Mouse (Mus musculus): ENCODE measurements around the gene Epas1.
A peak's percentile ranks its signal among the peaks of the same experiment; 100 is the strongest.

The Epas1 gene

GRCm38 (mm10) chr17:86755581-86756195, 2.2 kb downstream of the Epas1 start:
- no peak for DNase-seq (ENCODE audit: low read depth)

DNA sequence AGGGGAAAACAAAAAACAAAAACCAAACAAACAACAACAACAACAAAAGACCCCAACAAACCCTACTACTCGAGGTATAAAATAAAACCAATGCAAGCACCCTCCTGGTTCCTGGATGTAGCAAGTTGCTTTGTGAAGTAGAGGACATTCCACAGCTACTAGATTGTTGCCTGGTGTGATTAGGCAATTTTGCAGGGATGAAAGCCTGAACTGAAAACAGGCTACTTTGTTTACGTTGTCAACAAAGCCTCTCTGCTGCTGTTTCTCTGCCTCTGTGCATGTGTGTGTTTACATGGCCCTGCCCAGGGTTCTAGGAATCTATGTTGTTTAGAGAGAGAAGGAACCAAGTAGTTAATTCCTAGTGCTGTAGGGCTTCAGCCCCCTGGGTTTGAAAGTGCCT, 4.1 kb downstream of the Epas1 start:
- DNase-seq (ENCODE audit: low read depth): no peak

DNA sequence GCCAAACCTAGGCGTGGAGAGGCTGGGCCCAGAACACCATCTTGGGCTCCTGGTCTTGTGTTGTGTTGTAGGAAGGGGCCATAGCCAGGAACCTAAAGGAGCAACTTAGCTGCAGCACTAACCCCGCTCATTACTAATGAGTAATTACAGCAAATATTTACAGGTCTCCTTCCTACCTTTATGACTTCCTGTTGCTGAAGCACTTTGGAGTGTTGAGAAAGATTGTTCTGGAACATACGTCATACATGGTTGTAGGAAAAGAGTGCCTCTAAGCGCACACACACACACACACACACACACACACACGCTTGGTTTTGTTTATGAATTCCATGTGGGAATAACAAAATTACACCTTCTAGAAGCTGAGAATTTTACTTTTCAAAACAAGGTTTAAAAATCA, 8.4 kb downstream of the Epas1 start:
- no peak for DNase-seq (ENCODE audit: low read depth)

DNA sequence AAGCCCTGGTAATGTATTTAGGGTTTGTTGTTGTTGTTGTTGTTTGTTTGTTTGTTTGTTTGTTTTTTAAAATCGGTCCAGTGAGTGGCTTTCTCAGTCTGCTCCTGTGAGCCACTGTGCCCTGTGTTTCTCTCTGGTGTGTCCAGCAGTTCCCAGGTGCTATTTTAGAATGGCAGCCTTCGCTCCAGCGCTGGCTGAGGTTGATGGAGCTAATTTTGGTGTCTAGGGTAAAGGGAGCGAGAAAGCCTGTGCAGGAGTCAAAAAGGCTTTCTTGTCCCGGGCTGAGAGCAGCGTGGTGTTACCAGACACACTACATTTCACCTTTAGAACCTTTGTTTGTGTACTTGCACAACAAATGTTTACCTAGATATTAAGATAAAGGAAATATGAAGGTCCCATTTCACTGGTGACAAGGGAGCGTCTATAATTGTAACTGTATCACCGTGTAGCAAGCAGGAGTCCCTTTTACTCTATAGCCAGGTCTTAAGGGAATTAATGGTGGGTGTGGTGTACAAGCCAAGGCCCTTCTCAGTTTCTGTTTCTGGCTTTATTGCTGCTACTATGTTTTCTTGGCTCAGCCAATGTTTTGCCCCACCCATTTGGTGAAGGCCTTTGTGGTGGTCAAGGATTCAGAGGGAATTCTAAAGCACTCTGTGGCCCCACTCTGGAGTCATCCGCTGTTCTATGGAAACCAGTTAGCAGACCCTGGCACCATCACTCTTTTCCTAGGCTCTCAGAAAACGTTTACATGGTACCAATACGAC, 9.2 kb downstream of the Epas1 start:
- no peak for DNase-seq (ENCODE audit: low read depth)

DNA sequence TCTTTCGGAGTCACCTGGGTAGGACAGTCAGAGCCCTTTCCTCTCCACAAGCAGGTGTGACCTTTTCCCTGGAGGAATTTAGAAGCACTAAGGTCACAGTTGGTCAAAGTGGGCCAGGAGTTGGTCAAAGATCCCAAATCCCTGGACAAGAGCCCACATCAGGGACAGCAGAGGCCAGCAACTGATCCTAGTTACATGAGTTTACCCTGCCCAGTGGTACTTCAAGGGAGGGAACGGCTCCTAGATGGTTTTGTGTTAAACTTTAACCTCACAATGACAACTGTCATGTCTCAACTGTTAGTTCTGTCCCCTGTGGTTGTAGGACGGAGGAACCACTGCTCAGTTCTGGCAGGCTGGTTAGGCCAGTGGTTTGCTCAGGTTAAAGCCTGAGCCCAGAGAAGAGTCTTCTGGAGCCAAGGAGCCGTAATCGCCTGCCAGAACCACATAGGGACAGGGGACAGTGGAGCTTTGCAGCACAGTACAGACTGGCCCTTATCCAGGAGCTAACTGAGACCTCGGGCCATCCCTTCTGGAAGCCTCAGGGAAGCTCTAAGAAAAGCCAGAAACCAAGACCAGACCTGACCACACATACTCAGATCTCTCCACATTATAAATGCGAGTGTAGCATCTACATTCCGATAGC, 12.4 kb downstream of the Epas1 start:
- DNase-seq (ENCODE audit: low read depth): no peak

DNA sequence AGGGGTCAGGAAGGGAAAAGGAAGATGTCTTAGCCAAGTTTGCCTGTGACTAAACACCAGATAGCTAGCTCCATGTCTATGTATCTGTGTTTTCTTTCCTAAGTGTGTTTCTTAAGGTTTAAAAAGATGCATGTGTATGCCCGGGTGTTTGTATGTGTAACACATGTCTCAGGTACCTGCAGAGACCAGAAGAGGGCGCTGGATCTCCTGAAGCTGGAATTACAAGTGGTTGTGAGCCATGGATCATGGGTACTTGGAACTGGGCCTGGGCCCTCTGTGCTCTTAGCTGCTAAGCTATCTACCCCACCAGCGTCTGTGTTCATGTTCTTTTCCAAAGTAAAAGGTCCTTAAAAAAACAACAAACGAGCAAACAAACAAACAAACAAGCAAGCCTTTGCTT, 12.9 kb downstream of the Epas1 start:
- no peak for DNase-seq (ENCODE audit: low read depth)

DNA sequence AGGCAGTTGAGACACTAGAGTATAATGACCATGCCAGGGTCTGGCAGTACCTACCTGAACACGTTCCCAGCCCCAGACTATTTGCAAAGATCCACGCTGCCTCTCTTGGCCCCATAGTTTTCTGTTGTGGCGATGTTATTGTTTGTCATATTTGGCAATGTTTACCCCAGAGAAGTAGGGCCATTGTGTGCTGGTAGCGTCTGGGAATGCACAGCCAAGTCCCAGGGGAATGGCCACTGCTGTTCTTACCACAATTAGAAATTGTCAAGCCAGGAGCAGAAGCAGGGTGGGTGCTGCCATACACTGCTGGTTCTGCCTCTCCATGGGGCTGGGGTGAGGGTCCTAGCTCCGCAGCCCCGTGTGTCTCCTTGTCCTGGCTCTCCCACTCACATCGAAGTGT, 15.1 kb downstream of the Epas1 start:
- no peak for DNase-seq (ENCODE audit: low read depth)

- DNase-seq (ENCODE audit: low read depth): peak; percentile 90
These were observed 16.1 kb downstream of the Epas1 start for GRCm38 (mm10) chr17:86769330-86770211.

DNA sequence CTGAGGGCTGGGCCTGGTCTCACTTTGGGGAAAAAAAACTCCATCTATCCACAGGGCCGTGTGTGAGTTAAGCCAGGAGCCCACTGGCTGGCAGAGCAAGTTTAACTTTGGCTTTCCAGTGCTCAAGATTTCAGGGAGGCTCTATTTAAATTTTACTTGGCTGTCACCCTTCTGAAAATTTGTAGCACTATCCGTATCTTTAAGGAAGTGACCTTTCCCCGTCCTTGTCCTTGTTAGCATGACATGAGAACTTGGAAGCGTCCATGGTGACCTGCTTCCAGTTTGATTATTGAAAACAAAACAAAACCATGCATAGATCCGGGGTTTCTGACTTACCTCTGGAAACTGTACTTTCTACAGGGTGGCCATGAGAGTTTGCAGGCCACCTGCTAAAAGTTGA, 17.3 kb downstream of the Epas1 start:
- no peak for DNase-seq (ENCODE audit: low read depth)

- DNase-seq (ENCODE audit: low read depth): no peak
These were observed 18.5 kb downstream of the Epas1 start for GRCm38 (mm10) chr17:86772035-86772434.

DNA sequence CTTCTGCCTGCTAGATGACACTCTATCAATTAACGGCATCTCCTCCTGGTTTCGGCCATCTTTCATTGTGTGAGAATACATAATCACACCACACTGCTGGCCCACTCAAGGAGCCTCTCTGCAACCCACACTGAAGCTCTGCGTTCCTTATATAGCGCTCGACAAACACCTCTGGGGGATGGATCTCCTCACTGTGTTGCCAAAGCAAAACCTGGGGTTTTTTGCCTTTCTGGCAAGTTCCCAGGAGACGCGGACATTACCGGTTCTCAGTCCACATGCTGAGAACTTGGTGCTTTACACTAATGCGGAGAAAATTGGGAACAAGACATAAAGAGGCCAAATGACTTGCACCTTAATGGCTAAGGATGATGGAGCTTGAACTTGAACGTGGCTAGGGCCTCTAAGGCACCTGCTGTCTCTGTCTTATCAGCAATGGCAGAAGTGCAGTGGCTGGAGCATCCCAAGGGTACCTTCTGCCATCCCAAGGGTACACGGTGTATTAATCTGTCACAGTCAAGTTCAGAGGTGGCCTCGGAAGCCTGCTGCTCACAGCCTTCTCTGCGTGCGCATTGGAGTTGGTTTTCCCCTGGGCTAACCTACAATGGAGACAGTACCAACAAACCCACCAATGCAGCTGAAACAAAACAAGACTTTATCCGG, 19.6 kb downstream of the Epas1 start:
- no peak for DNase-seq (ENCODE audit: low read depth)

DNA sequence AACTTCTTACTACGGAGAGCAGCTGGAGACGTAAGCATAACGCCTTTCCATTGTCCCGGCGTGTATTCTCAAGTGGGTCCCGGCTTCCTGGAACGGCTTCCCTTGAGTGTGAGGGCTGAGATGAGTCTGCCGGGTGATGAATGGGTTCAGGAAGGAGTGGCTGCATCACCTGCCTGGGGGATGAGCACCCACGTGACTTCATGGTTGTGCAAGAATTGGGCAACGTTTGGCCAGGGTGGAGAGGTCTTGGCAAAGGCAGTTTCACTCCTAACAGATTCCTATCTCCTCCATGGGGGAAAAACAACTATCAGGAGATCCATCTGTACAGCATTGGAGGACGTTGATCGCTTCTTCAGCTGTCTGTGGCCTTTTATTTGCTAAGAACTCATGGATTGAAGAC, 23.0 kb downstream of the Epas1 start:
- no peak for DNase-seq (ENCODE audit: low read depth)

DNA sequence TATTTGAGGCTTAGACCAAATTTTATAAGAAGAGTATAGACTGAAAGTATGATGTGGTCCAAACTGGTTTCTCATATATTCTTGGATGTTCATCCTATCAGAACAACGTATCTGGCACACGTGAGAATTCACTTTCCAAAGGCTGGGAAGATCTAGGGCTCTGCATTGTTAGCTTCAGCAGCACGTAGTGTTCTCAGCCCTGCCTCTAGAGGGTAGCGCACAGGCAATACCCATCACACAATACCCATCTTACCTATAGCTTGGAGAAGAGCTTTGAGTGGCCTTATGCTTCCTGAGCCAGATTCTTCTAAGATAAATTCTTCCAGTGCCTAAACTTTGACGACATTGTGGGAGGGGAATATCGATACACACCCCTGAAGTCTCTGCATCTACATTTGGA, 24.6 kb downstream of the Epas1 start:
- DNase-seq (ENCODE audit: low read depth): no peak

DNA sequence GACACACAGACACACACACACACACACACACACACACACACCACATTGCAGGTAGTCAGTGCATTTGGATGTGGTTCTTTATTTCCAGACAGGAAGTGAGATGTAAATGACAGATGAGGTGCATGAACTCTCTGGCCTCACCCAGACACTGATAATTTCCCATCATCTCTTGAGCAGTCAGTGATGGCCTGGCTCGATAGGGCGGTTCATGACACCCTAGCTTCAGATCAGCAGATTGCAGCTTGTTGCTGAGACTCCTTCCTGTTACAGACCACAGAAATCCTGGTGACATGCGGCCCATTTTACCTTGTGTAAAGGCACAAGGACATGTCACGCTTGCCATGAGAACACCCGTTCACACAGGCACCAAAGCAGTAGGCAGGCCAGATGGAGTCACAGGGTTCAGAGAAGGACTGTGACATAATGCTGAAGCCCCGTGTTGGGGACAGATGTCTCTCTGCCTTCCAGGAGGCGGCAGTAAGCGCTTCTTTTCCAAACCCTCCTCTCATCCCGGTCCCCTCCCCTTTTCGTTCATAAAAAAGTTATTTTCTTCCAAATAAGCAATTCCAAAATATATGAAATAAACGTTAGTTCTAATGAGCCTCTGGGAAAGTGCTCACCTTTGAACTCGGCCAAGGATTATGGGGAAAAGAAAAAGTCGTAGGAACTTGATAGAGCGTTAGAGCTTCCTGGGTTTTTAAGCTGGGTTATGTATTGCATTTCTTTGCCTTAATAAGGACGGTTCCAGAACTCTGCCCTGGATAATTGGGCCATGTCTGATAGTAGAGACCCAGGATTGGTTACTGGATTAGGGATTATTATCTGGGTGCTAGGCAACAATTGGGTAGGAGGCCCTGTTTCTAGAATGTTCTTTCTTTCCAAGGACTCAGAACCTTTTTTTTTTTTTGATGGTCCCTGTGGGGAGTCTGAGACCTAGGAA, 26.0 kb downstream of the Epas1 start:
- DNase-seq (ENCODE audit: low read depth): no peak

DNA sequence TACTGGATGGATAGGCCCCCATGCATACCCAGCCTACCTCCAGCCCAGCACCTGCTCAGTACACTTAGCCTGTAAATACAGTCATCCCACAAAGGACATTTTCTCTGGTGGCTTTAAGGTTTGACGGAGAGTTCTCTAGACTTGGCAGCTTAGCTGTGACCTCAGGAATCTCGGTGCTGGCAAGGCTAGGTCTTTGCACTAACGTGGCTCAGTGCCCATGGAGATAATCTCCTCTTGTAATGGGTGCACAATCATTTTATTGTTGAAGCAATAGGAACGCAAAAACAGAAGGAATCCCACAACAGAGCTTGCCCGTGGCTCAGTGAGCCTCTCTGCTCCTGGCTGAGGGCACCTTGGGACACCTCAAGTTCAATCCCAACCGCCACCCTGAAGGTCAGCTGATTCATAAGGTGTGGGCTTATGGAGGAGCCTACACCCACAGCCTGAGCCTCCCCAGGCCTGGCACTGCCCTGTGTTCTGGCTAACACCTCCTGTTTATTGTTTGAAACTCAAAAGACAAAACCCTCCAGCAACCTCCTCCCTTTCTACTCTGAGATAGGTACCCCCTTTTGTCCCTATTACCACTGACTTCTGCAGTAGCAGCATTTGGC, 27.3 kb downstream of the Epas1 start:
- no peak for DNase-seq (ENCODE audit: low read depth)

DNA sequence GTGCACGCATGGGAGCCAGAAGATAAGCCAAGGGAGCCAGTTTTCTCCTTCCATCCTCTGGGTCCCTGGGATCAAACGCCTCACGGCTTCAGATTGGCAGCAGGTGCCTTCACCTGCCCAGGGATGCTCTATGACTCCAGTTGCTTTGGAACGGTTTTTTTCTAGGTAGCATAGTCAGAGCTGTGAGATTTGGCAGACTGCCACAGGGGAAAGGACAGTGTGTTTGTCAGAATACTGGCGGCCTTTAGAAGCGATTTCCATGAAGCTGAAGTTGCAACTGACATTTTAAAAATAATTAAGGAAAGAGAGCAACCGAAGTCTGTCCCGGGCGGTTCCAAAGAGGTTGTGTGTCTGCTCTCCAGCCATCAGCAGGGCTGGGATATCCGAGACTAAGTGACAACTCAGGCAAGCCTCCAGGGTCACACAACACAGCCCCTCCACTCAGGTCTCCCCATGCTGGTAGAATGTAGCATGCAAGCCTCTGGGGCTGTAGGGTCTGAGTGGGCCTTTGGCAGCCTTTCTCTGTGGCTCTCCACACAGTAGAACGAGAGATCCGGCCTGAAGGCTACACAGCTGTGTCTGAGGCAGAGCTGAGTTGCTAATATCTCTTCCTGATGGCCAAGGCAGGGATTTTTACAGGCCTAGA, 28.4 kb downstream of the Epas1 start:
- no peak for DNase-seq (ENCODE audit: low read depth)

DNA sequence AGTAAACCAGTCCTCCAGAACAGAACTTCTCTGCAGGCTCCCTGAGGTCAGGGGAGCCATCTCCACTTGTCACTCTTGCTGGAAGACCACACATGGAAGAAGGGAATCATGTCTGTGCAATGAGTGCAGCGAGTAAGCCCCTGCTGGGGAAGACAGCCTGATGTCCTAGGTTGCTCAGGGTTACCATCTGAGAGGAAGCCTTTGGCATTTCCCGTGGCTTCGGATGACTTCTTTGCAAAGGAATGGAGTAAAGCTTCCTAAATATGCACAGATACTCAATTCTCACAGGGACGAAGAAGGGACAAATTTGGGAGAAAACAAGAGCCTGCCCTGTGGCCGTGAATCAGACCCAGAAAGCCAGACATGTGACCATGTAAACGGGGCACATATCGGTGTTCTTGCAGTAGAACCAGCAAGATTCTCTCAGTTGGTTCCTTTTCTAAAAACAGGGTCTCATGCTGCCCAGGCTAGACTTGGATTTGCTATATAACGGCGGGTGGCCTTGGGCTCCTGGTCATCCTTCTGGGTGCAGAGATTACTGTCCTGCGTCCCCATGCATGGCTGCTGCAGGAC, 31.0 kb downstream of the Epas1 start:
- DNase-seq (ENCODE audit: low read depth): no peak

- no peak for DNase-seq (ENCODE audit: low read depth)
These were observed 32.1 kb downstream of the Epas1 start for GRCm38 (mm10) chr17:86785612-86786011.

- no peak for DNase-seq (ENCODE audit: low read depth)
These were observed 33.0 kb downstream of the Epas1 start for GRCm38 (mm10) chr17:86786496-86786895.

Measured in fibroblast of lung, adult 2 months (primary cell).